Mouse (Mus musculus): ENCODE results near the gene Tmco1. TPM values are rescaled to one million over a fixed set of nuclear protein-coding genes. Genes with fewer than 3 reads are reported as not detected.
A peak's percentile ranks its signal among the peaks of the same experiment; 100 is the strongest.

Tmco1 gene
- polyA plus RNA-seq, 1 experiment = 34.0 TPM

- Histone ChIP-seq H3K36me3 (ENCODE audit: control insufficient read depth, insufficient read depth, low read length) (no peaks in the 10 kb centered on the region), H3K27me3 (ENCODE audit: control insufficient read depth, insufficient read depth, low read length) (no peaks in the 10 kb centered on the region), H3K27ac (ENCODE audit: control insufficient read depth, insufficient read depth, low read depth, low read length) (no peak overlapping the region), H3K4me3 (ENCODE audit: control insufficient read depth, low read depth, low read length) (no peak overlapping the region), H3K4me1 (ENCODE audit: control insufficient read depth, insufficient read depth, low read length) (peaks cover 2% of the 10 kb centered on the region)
- TF ChIP-seq POLR2A (IDR thresholded peaks at IDR 0.05; ENCODE audit: control insufficient read depth, low read depth, low read length) = no peak
- no peak for TF ChIP-seq CTCF (IDR thresholded peaks at IDR 0.05; ENCODE audit: control insufficient read depth, insufficient read depth, insufficient replicate concordance, low read depth, low read length)
Measured at GRCm38 (mm10) chr1:167290263-167290592, 17.9 kb upstream of the Tmco1 start.

DNA sequence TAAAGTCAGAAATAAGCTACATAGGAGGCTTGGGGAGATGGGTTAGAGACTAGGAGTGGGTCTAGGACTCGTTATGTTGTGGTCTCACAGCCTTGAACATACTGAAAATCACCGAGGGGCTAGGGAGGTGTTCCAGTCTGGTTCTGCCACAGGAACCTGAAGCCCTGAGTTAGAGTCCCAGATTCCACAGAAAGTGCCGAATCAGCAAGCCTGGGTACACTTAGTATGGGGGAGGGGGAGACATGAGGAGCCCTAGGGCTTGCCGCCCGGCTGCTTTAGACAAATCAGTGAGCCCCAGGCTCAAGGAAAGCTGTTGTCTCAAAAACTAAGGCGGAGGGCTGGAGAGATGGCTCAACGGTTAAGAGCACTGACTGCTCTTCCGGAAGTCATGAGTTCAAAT lies 16.6 kb upstream of the Tmco1 start:
- Histone ChIP-seq H3K27ac (ENCODE audit: control insufficient read depth, insufficient read depth, low read depth, low read length) (no peak overlapping the region), H3K36me3 (ENCODE audit: control insufficient read depth, insufficient read depth, low read length) (no peaks in the 10 kb centered on the region), H3K4me3 (ENCODE audit: control insufficient read depth, low read depth, low read length) (no peak overlapping the region), H3K27me3 (ENCODE audit: control insufficient read depth, insufficient read depth, low read length) (no peaks in the 10 kb centered on the region), H3K4me1 (ENCODE audit: control insufficient read depth, insufficient read depth, low read length) (no peaks in the 10 kb centered on the region; the same call in 1 of the 2 replicates)
- TF ChIP-seq POLR2A (IDR thresholded peaks at IDR 0.05; ENCODE audit: control insufficient read depth, low read depth, low read length) (no peak), CTCF (IDR thresholded peaks at IDR 0.05; ENCODE audit: control insufficient read depth, insufficient read depth, insufficient replicate concordance, low read depth, low read length) (no peak)

- Histone ChIP-seq H3K27ac (ENCODE audit: control insufficient read depth, insufficient read depth, low read depth, low read length) (no peak overlapping the region), H3K27me3 (ENCODE audit: control insufficient read depth, insufficient read depth, low read length) (no peaks in the 10 kb centered on the region), H3K4me3 (ENCODE audit: control insufficient read depth, low read depth, low read length) (no peak overlapping the region), H3K36me3 (ENCODE audit: control insufficient read depth, insufficient read depth, low read length) (no peaks in the 10 kb centered on the region), H3K4me1 (ENCODE audit: control insufficient read depth, insufficient read depth, low read length) (no peaks in the 10 kb centered on the region; the same call in 1 of the 2 replicates)
- TF ChIP-seq CTCF (IDR thresholded peaks at IDR 0.05; ENCODE audit: control insufficient read depth, insufficient read depth, insufficient replicate concordance, low read depth, low read length) (no peak), POLR2A (IDR thresholded peaks at IDR 0.05; ENCODE audit: control insufficient read depth, low read depth, low read length) (no peak)
Measured at GRCm38 (mm10) chr1:167292447-167292846, 15.7 kb upstream of the Tmco1 start.

DNA sequence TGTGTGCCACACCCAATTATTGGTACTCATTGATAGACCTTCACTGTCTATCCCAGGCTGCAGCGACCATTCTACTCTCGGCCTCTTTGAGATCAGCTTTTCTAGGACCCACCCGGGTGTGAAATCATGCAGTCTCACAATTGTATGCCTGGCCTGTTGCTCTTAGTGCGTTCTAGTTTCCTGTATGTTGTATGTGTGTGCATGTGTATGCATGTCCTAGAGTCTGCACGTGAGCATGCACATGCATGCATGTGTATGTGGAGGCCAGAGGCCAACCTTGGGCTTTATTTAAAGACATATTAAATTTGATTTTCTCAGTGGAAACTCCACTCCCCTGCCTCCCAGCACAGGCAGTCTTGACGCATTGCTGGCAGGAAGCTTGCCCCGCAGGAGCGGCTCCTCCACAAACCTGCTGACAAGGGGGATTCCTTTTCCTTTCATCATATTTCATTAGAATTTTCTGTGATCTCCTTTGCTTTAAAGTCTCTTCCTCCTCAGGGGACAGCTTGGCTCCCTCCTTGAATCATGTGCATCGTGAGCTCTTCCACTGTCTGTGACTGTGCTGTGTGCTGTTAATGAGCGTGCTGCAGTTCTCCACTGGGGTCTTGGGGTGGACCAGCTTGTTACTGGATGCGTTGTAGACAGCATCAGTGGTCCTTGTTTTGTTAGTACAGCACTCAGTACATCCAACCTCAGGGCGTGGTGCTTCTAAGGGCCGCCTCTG lies 12.3 kb upstream of the Tmco1 start:
- H3K4me3 ChIP-seq (ENCODE audit: control insufficient read depth, low read depth, low read length) = no peak overlapping the region
- H3K4me1 ChIP-seq (ENCODE audit: control insufficient read depth, insufficient read depth, low read length) = no peaks in the 10 kb centered on the region
- TF ChIP-seq POLR2A (IDR thresholded peaks at IDR 0.05; ENCODE audit: control insufficient read depth, low read depth, low read length) = no peak
- TF ChIP-seq CTCF (IDR thresholded peaks at IDR 0.05; ENCODE audit: control insufficient read depth, insufficient read depth, insufficient replicate concordance, low read depth, low read length) = no peak
- no peak overlapping the region for H3K27ac ChIP-seq (ENCODE audit: control insufficient read depth, insufficient read depth, low read depth, low read length)
- H3K27me3 ChIP-seq (ENCODE audit: control insufficient read depth, insufficient read depth, low read length) = no peaks in the 10 kb centered on the region
- H3K36me3 ChIP-seq (ENCODE audit: control insufficient read depth, insufficient read depth, low read length) = no peaks in the 10 kb centered on the region

DNA sequence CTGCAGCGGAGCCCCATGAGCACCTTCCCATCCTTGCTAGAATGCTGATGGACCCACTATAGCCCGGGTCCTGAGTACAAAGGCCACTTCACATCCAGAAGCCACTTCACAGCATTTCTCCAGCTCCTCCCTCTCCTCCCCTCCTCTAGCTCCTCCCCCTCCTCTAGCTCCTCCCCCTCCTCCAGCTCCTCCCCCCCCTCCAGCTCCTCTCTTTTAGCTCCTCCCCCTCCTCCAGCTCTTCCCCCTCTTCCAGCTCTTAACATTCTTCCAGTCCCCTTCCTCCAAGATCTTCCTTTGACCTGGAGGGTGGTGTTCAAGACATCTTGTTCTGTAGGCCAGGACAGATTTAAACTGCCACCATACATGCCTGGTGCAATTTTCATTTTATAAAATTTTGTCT lies 8.1 kb upstream of the Tmco1 start:
- Histone ChIP-seq H3K36me3 (ENCODE audit: control insufficient read depth, insufficient read depth, low read length) (no peaks in the 10 kb centered on the region), H3K4me1 (ENCODE audit: control insufficient read depth, insufficient read depth, low read length) (no peaks in the 10 kb centered on the region), H3K4me3 (ENCODE audit: control insufficient read depth, low read depth, low read length) (no peak overlapping the region), H3K27me3 (ENCODE audit: control insufficient read depth, insufficient read depth, low read length) (no peaks in the 10 kb centered on the region), H3K27ac (ENCODE audit: control insufficient read depth, insufficient read depth, low read depth, low read length) (no peak overlapping the region)
- TF ChIP-seq POLR2A (IDR thresholded peaks at IDR 0.05; ENCODE audit: control insufficient read depth, low read depth, low read length) (no peak), CTCF (IDR thresholded peaks at IDR 0.05; ENCODE audit: control insufficient read depth, insufficient read depth, insufficient replicate concordance, low read depth, low read length) (no peak)

DNA sequence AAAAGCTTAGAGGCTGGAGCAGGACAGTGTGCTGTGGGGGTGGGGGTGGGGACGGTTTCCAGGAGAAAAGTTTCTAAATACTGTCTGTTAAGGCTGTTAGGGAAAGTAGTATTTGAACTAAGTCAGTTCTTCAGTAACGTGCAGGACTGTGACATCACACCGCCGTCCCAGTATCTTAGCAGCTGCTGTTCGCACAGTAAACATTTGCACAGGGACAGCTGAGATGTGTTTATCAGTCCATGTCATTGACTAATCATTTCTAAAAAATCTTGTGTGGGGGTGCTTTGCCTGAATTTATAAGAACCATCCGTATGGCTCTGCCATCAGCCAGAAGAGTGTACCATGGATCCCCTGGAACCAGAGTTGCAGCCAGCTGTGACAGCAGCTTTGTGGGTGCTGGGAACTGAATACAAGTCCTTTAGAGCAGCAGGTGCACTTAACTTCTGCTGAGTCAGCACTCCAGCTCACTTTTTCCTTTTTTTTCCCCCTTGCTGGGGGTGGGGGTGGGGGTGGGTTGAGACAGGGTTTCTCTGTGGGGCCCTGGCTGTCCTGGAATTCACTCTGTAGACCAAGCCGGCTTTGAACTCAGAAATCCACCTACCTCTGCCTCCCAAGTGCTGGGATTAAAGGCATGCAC lies 2.6 kb upstream of the Tmco1 start:
- TF ChIP-seq CTCF (IDR thresholded peaks at IDR 0.05; ENCODE audit: control insufficient read depth, insufficient read depth, insufficient replicate concordance, low read depth, low read length) (no peak), POLR2A (IDR thresholded peaks at IDR 0.05; ENCODE audit: control insufficient read depth, low read depth, low read length) (no peak)
- Histone ChIP-seq H3K4me3 (ENCODE audit: control insufficient read depth, low read depth, low read length) (no peak overlapping the region), H3K36me3 (ENCODE audit: control insufficient read depth, insufficient read depth, low read length) (no peaks in the 10 kb centered on the region), H3K27me3 (ENCODE audit: control insufficient read depth, insufficient read depth, low read length) (no peaks in the 10 kb centered on the region), H3K4me1 (ENCODE audit: control insufficient read depth, insufficient read depth, low read length) (no peaks in the 10 kb centered on the region; the same call in 1 of the 2 replicates), H3K27ac (ENCODE audit: control insufficient read depth, insufficient read depth, low read depth, low read length) (no peak overlapping the region)

GRCm38 (mm10) chr1:167306451-167307240 lies 1.5 kb upstream of the Tmco1 start:
- Histone ChIP-seq H3K36me3 (ENCODE audit: control insufficient read depth, insufficient read depth, low read length) (no peaks in the 10 kb centered on the region), H3K27ac (ENCODE audit: control insufficient read depth, insufficient read depth, low read depth, low read length) (no peak overlapping the region), H3K27me3 (ENCODE audit: control insufficient read depth, insufficient read depth, low read length) (no peaks in the 10 kb centered on the region), H3K4me1 (ENCODE audit: control insufficient read depth, insufficient read depth, low read length) (no peaks in the 10 kb centered on the region; the same call in 1 of the 2 replicates), H3K4me3 (ENCODE audit: control insufficient read depth, low read depth, low read length) (no peak overlapping the region)
- TF ChIP-seq POLR2A (IDR thresholded peaks at IDR 0.05; ENCODE audit: control insufficient read depth, low read depth, low read length) = no peak
- TF ChIP-seq CTCF (IDR thresholded peaks at IDR 0.05; ENCODE audit: control insufficient read depth, insufficient read depth, insufficient replicate concordance, low read depth, low read length) = peak; percentile 30; the same call in 1 of the 2 replicates
